Mouse (Mus musculus) heart, embryonic 15.5 days (tissue): ENCODE measurements around the gene Tcl1b4. TPM values are rescaled to one million over a fixed set of nuclear protein-coding genes. Genes with fewer than 3 reads are reported as not detected.
"Not testable (repeated sequence)": the region's sequence is repeated elsewhere in the genome, so short reads cannot be mapped to it uniquely, and the experiment has no call there.

Experiments used
- ATAC-seq: fragments of 200-750 bp; cut with Nextera tagmentation; replicated peaks from 2 replicates; pipeline ENCODE4 v1.8.0; 2017; ENCODE audit warnings: low read depth, moderate TSS enrichment; ENCODE audit not compliant: insufficient number of reproducible peaks, insufficient read depth, low FRiP score
- H3K27ac ChIP-seq: fragments of 300-500 bp; sonication (generic); 2 replicates; pipeline ENCODE4 v1.5.1; 2015; ENCODE audit warnings: mild to moderate bottlenecking, inconsistent platforms
- H3K27me3 ChIP-seq: fragments of 300-500 bp; sonication (generic); 2 replicates; pipeline ENCODE4 v1.6.1; 2015; ENCODE audit warnings: inconsistent platforms
- H3K36me3 ChIP-seq: fragments of 300-500 bp; sonication (generic); 2 replicates; pipeline ENCODE4 v1.6.1; 2015; ENCODE audit warnings: mild to moderate bottlenecking, inconsistent platforms
- H3K4me1 ChIP-seq: fragments of 300-500 bp; sonication (generic); replicated peaks from 2 replicates; pipeline ENCODE4 v1.6.1; 2015; ENCODE audit warnings: inconsistent platforms
- H3K4me2 ChIP-seq: fragments of 300-500 bp; sonication (generic); 2 replicates; pipeline ENCODE4 v1.6.1; 2015; ENCODE audit warnings: inconsistent platforms, mild to moderate bottlenecking, moderate library complexity
- H3K4me3 ChIP-seq: fragments of 300-500 bp; sonication (generic); 2 replicates; pipeline ENCODE4 v1.5.1; 2015; ENCODE audit warnings: mild to moderate bottlenecking, inconsistent platforms
- H3K9ac ChIP-seq: fragments of 300-500 bp; sonication (generic); 2 replicates; pipeline ENCODE4 v1.6.1; 2015; ENCODE audit warnings: mild to moderate bottlenecking, inconsistent platforms
- H3K9me3 ChIP-seq: fragments of 300-500 bp; sonication (generic); replicated peaks from 2 replicates; pipeline ENCODE4 v1.6.1; 2016; ENCODE audit warnings: inconsistent platforms
- WGBS: fragments of 180-500 bp; shearing (Covaris S2); methylation state at CpG from one replicate; pipeline ENCODE4 v1.1.7; 2015; ENCODE audit warnings: mixed read lengths; 5-methylcytosine and 5-hydroxymethylcytosine counted together
- polyA plus RNA-seq: library from polyadenylated mRNA; unstranded; fragments of >200 nt; fragmentation: Nextera tagmentation; extraction: Ambion mirVana; gene quantifications from 2 replicates; pipeline ENCODE4 v1.2.1, GENCODE M21; 2015

Tcl1b4 gene
- not detected in 2 replicates for polyA plus RNA-seq

DNA sequence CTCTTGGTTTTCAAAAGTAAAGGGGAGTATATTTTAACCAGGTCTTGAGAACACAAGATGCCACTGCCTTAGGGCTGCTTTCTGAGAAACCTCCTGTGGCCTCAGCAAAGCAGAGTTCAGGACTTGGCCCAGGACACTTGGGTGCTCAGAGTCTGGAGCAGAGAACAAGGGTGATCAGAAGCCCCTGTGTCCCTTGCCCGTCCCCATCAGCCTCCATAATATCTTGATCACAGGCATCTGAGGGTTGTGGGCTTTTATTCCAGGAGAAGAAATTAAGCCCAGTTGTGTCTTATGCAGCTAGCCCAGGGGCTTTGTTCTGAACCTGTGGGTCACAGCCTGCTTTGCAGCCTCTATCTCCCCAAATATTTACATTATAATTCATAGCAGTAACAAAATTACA, at the start of gene Tcl1b4:
Gene Tcl1b4, plus strand, starts transcription at position 301 of the 400 bp plus-strand sequence.
- 70% methylated on average over 1 of the region's 1 CpGs for WGBS
- H3K27ac ChIP-seq: not testable (repeated sequence)

DNA sequence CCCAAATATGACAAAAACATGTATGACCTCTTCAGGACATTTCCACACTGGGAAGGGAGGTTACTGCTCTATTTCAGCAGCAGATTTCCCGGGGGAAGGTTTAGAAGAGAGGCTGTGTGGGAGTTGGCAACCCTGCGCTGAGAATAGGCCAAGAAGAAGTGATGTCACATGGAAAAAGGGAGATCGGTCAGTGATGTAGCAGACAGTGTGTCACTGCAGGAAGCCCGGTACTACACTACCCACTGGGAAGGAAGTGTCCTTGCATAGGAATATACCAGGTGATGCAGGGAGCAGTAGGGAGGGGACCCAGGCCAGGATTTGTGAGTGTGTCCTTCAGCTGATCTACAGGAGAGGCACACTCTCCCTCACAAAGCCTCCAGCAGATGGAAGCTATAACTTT, 46.5 kb upstream of the Tcl1b4 start:
- H3K4me3 ChIP-seq, H3K27me3 ChIP-seq, H3K9me3 ChIP-seq, ATAC-seq, H3K4me1 ChIP-seq, H3K4me2 ChIP-seq, H3K36me3 ChIP-seq, H3K27ac ChIP-seq, H3K9ac ChIP-seq: not testable (repeated sequence)
- 48% methylated on average over 4 of the region's 4 CpGs for WGBS

More for the DNA sequence above, at the start of gene Tcl1b4:
- not testable (repeated sequence) for H3K4me3 ChIP-seq, H3K36me3 ChIP-seq, H3K9me3 ChIP-seq, H3K4me2 ChIP-seq, H3K9ac ChIP-seq, H3K27me3 ChIP-seq, H3K4me1 ChIP-seq, ATAC-seq

DNA sequence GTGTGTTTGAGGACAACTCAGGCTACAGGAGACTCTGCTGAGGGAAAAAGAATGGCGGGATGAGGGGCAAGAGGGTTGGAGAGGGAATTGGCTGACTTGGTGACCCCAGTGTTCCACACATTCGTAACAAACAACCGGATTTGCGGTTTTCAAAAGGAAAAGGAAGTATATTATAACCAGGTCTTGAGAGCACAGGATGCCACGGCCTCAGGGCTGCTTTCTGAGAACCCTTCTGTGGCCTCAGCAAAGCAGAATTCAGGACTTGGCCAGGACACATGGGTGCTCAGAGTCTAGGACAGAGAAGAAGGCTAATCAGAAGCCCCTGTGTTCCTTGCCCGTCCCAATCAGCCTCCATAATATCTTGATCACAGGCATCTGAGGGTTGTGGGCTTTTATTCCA, 42.9 kb upstream of the Tcl1b4 start:
- Histone ChIP-seq H3K9me3 (no peaks in the 10 kb centered on the region), H3K4me2 (no peak overlapping the region), H3K27ac (no peak overlapping the region), H3K4me3 (no peak overlapping the region), H3K4me1 (no peaks in the 10 kb centered on the region), H3K9ac (no peak overlapping the region), H3K36me3 (no peaks in the 10 kb centered on the region), H3K27me3 (no peaks in the 10 kb centered on the region)
- no peak for ATAC-seq
- WGBS: 73% methylated on average over 6 of the region's 6 CpGs

DNA sequence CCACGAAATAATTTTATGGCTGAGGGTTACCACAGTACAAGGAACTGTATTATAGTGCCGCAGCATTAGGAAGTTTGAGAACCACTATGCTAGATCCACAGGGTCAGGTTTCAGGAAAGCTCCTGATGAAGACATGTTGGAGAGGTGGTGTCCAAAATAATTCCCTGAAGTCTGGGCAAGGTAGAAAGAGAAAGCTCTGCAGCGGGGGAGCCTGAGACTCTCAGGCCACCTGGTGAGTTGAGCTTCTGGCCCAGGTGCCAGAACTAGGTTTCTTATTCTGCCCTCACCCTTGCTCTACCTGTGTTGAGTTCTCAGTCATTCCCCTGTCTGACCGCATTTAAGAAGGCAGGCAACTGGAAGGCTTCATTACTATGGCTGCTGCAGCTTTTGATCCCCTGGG, 42.4 kb upstream of the Tcl1b4 start, which contains the start of gene Tcl1b1:
Gene Tcl1b1, plus strand, starts transcription at position 301 of the 400 bp plus-strand sequence.
- H3K4me3 ChIP-seq: no peak within 1 kb of the TSS
- 79% methylated on average over 4 of the region's 4 CpGs for WGBS
- H3K36me3 ChIP-seq: no peaks in the 10 kb centered on the region
- H3K27me3 ChIP-seq: no peaks in the 10 kb centered on the region
- H3K27ac ChIP-seq: no peak within 1 kb of the TSS
- H3K4me1 ChIP-seq: no peaks in the 10 kb centered on the region
- no peak within 1 kb of the TSS for H3K9ac ChIP-seq
- H3K4me2 ChIP-seq: no peak within 1 kb of the TSS
- ATAC-seq: no peak
- no peaks in the 10 kb centered on the region for H3K9me3 ChIP-seq

DNA sequence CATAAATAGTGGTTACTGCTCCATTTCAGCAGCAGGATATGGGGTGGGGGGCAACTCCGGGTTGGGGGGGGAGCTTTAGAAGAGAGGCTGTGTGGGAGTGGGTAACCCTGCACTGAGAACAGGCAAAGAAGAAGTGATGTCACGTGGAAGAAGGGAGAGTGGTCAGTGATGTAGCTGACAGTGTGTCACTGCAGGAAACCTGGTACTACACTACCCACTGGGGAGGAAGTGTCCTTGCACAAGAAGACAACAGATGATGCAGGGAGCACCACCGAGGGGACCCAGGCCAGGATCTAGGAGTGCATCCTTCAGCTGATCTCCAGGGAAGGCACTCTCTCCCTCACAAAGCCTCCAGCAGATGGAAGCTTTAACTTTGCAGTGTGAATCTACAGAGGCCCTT, 35.0 kb upstream of the Tcl1b4 start:
- no peaks in the 10 kb centered on the region for H3K9me3 ChIP-seq
- ATAC-seq: no peak
- H3K4me2 ChIP-seq: no peak overlapping the region
- H3K27ac ChIP-seq: no peak overlapping the region
- no peaks in the 10 kb centered on the region for H3K36me3 ChIP-seq
- no peaks in the 10 kb centered on the region for H3K27me3 ChIP-seq
- H3K9ac ChIP-seq: no peak overlapping the region
- H3K4me3 ChIP-seq: no peak overlapping the region
- no peaks in the 10 kb centered on the region for H3K4me1 ChIP-seq
- WGBS: 60% methylated on average over 3 of the region's 3 CpGs

DNA sequence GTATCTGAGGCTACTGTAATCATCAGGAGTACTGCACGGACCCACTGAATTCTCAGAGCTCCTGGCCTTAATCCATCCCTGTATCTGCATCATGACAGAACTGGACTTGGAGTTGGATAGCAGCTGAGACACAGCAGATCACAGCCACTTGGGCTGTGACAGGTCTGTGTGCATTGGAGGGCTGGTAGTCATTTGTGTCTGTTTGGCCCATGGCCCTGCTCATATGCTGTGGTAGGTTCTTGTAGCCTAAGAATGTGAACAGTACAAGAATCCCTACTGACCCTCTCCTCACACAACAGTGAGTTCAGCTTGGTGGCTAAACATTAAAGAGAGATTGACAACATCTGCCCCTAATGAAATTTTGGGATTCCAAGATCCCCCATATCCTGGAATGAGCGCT, 28.4 kb upstream of the Tcl1b4 start:
- Histone ChIP-seq H3K9ac (no peak overlapping the region), H3K4me2 (no peak overlapping the region), H3K27ac (no peak overlapping the region), H3K36me3 (no peaks in the 10 kb centered on the region), H3K4me1 (no peaks in the 10 kb centered on the region), H3K9me3 (no peaks in the 10 kb centered on the region), H3K4me3 (no peak overlapping the region), H3K27me3 (no peaks in the 10 kb centered on the region)
- WGBS: 63% methylated on average over 2 of the region's 2 CpGs
- no peak for ATAC-seq

DNA sequence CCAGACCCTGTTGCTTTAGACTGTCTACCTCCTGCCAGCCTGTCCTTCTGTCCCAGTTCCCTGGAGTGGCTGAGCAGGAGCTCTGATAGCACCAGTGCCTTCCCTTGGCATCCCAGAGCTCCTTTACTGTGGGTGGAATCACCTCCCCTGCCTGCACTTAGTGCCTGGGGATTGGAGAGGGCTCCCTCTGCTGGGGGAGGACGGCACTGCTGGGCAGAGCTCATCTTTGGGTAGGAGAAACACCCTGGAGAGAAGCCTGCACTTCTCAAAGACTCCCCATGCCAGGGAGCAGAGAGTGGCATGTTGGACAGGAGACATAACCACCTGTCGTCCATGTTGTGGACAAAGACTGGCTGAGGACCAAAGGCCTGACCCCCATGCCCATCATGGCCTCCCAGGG, 27.4 kb upstream of the Tcl1b4 start:
- H3K4me3 ChIP-seq, H3K4me2 ChIP-seq, H3K4me1 ChIP-seq, H3K9ac ChIP-seq, ATAC-seq, H3K27me3 ChIP-seq, H3K9me3 ChIP-seq, H3K36me3 ChIP-seq, H3K27ac ChIP-seq: not testable (repeated sequence)
- WGBS: 34% methylated on average over 2 of the region's 2 CpGs

DNA sequence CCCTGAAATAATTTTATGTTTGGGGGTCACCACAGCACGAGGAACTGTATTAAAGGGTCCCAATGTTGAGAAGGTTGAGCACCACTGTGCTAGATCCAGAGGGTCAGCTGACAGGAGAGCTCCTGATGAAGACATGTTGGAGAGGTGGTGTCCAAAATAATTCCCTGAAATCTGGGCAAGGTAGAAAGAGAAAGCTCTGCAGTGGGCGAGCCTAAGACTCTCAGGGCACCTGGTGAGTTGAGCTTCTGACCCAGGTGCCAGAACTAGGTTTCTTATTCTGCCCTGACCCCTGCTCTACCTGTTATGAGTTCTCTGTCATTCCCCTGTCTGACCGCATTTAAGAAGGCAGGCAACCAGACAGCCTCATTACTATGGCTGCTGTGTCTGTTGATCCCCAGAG, 25.7 kb upstream of the Tcl1b4 start, which contains the start of gene Tcl1b5:
Gene Tcl1b5, plus strand, starts transcription at position 301 of the 400 bp plus-strand sequence.
- not testable (repeated sequence) for H3K4me3 ChIP-seq, H3K4me1 ChIP-seq, ATAC-seq, H3K9me3 ChIP-seq, H3K27me3 ChIP-seq, H3K36me3 ChIP-seq, H3K27ac ChIP-seq, H3K9ac ChIP-seq, H3K4me2 ChIP-seq
- 45% methylated on average over 3 of the region's 3 CpGs for WGBS

DNA sequence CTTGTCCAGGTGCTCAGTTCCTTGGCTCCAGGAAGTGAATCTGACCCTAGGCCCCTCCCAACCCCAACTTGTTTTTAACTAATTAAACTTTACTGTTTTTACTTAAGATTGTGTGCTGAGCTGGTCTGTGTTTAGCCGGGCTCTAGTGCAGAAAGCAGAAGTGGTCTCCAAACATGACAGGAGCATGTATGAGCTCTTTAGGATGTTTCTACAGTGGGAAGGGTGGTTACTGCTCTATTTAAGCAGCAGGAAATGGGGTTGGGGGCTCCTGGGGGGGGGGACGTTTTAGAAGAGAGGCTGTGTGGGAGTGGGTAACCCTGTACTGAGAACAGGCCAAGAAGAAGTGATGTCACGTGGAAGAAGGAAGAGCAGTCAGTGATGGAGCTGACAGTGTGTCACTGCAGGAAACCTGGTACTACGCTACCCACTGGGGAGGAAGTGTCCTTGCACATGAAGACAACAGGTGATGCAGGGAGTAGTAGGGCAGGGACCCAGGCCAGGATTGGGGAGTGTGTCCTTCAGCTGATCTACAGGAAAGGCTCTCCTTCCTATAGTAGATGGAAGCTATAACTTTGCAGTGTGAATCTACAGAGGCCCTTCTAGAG, 20.6 kb upstream of the Tcl1b4 start:
- H3K4me3 ChIP-seq, H3K36me3 ChIP-seq, H3K27ac ChIP-seq, H3K4me2 ChIP-seq, H3K9me3 ChIP-seq, H3K9ac ChIP-seq, H3K4me1 ChIP-seq, ATAC-seq, H3K27me3 ChIP-seq: not testable (repeated sequence)
- 64% methylated on average over 4 of the region's 4 CpGs for whole genome bisulfite sequencing

DNA sequence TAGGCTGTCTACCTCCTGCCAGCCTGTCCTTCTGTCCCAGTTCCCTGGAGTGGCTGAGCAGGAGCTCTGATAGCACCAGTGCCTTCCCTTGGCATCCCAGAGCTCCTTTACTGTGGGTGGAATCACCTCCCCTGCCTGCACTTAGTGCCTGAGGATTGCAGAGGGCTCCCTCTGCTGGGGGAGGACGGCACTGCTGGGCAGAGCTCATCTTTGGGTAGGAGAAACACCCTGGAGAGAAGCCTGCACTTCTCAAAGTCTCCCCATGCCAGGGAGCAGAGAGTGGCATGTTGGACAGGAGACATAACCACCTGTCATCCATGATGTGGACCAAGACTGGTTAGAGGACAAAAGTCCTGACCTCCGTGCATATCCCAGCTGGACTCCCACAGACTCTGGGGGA, 12.8 kb upstream of the Tcl1b4 start:
- H3K4me1 ChIP-seq, H3K9ac ChIP-seq, ATAC-seq, H3K27ac ChIP-seq, H3K27me3 ChIP-seq, H3K4me3 ChIP-seq, H3K9me3 ChIP-seq, H3K4me2 ChIP-seq, H3K36me3 ChIP-seq: not testable (repeated sequence)
- WGBS: 38% methylated on average over 2 of the region's 2 CpGs

DNA sequence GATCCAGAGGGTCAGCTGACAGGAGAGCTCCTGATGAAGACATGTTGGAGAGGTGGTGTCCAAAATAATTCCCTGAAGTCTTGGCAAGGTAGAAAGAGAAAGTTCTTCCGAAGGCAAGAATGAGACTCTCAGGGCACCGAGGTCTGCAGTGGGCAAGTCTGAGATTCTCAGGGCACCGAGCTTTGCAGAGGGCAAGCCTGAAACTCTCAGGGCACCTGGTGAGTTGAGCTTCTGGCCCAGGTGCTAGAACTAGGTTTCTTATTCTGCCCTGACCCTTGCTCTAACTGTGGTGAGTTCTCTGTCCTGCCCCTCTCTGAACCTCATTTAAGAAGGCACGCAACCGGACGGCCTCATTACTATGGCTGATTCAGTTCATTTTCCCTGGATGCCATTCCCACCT, 11.0 kb upstream of the Tcl1b4 start, which contains the start of gene Tcl1b3:
Gene Tcl1b3, plus strand, starts transcription at position 301 of the 400 bp plus-strand sequence.
- not testable (repeated sequence) for ATAC-seq, H3K27me3 ChIP-seq, H3K36me3 ChIP-seq, H3K4me1 ChIP-seq, H3K27ac ChIP-seq, H3K9ac ChIP-seq, H3K4me2 ChIP-seq, H3K9me3 ChIP-seq, H3K4me3 ChIP-seq
- WGBS: 87% methylated on average over 6 of the region's 6 CpGs

DNA sequence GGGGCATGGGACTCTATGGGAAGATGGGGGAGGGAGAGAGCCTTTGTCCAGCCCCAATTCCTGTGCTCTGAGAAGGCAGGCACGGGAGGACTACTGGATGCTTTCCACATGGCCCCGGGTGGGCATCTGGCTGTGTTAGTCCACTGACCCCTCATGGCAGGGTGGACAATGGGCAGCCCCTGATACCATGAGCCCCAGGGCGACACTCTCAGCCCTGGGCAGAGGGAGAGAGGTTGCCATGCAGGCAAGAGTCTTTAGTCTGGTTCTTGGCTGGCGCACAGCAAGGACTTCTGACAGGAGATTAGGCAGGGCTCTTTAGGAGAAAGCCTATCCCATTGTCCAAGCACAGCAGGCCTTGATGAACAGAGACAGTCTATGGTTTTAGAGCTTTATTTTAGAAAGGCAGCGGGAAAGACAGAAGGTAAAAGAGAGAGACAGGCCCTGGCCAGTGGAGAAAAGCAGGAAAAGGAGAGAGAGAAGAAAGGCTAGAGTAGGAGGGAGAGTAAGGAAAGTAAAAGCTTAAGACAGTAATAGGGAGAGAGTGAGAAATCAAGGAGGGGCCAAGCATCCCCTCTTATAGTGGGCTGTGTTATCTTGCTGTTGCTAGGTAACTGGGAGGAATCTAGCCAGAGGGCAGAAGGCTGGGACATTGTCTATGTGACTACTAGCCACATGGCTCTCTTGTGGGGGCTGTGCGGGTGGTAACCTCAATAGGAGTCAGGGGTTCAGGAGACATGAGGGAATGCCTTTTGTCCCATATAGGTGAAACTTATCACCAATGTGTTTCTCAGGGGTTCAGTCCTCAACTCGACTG, 1.9 kb upstream of the Tcl1b4 start:
- not testable (repeated sequence) for H3K27ac ChIP-seq, ATAC-seq, H3K36me3 ChIP-seq, H3K27me3 ChIP-seq, H3K9me3 ChIP-seq, H3K9ac ChIP-seq, H3K4me2 ChIP-seq, H3K4me1 ChIP-seq, H3K4me3 ChIP-seq
- WGBS: 56% methylated on average over 7 of the region's 7 CpGs
